Mouse (Mus musculus): ENCODE results near the gene Nadk. TPM values are rescaled to one million over a fixed set of nuclear protein-coding genes. Genes with fewer than 3 reads are reported as not detected.
A peak's percentile ranks its signal among the peaks of the same experiment; 100 is the strongest.

The Nadk gene
- 86.8 and 92.8 TPM in 2 replicates for polyA plus RNA-seq (2015; fragmentation: Nextera tagmentation; extraction: Ambion mirVana)

DNA sequence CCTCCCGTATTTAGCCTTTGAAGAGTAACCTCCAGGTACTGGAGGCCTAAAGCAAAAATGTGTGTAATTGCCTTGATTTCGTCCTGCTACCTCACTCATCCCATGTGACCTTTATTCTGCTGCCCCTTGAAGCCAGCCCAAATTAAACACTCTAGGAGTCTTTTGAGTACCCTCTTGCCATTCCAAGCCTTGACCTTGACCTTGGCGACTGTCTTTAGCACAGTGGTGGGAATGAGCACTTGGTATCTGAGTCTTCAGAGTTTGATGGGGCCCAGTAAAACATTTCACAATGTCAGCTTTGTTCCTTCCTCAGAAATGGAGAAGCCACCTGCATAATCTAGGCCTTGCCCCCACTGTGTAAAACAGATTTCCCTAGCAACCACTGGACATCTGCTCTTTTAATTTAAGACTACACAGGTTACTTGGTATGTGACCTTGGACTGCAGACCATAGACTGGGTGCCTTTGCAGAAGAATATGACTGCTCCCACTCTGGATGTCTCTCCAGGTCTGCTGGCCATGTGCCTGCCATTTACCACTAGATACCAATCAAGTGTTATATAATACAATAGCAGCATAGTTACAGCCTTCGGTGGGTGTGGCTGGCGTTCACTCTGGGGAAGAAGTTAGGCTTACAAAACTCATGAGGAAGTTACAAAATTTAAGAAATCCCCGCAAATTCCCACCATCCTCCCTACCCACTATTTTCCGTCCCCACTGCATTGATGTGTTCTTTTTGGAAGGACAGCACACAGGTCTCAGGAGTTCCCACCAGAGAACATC, at the start of gene Nadk:
Gene Nadk, plus strand, starts transcription at position 718 of the 782 bp plus-strand sequence.
- no peak for ATAC-seq (ENCODE audit: insufficient number of reproducible peaks, insufficient read depth, low FRiP score, low TSS enrichment, low read depth)
- Histone ChIP-seq H3K9ac (peak within 1 kb of the TSS; percentile 65), H3K36me3 (peaks cover 41% of the 10 kb centered on the region), H3K4me3 (peak within 1 kb of the TSS; percentile 94), H3K4me1 (peaks cover 47% of the 10 kb centered on the region), H3K4me2 (peak within 1 kb of the TSS; percentile 80), H3K27me3 (no peaks in the 10 kb centered on the region), H3K9me3 (no peaks in the 10 kb centered on the region), H3K27ac (peak within 1 kb of the TSS; percentile 85)
- WGBS: 60% methylated on average over 7 of the region's 7 CpGs

DNA sequence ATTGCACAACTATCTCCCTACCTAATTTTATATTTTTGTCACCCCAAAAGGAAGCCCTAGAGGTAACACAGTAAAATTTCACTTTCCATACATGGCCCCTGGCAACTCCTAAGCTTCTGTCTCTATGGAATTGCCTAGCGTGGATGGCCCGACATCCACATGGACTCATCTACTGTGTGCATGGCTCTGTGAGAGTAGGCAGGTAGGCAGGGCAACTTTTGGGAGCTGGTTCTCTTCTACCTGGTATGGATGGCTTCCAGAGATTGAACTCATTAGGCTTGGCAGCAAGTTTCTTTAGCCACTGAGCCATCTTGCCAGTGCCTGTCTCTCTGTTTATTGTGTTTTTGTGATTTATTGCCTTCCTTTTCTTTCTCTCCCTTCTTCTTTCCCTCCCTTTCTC, 47.4 kb upstream of the Nadk start:
- Histone ChIP-seq H3K4me3 (no peak overlapping the region), H3K27me3 (no peaks in the 10 kb centered on the region), H3K4me2 (no peak overlapping the region), H3K27ac (no peak overlapping the region), H3K4me1 (peaks cover 10% of the 10 kb centered on the region), H3K9ac (no peak overlapping the region), H3K36me3 (peaks cover 8% of the 10 kb centered on the region; the same call in 1 of the 2 replicates), H3K9me3 (no peaks in the 10 kb centered on the region)
- WGBS: 96% methylated on average over 2 of the region's 2 CpGs
- no peak for ATAC-seq (ENCODE audit: insufficient number of reproducible peaks, insufficient read depth, low FRiP score, low TSS enrichment, low read depth)

DNA sequence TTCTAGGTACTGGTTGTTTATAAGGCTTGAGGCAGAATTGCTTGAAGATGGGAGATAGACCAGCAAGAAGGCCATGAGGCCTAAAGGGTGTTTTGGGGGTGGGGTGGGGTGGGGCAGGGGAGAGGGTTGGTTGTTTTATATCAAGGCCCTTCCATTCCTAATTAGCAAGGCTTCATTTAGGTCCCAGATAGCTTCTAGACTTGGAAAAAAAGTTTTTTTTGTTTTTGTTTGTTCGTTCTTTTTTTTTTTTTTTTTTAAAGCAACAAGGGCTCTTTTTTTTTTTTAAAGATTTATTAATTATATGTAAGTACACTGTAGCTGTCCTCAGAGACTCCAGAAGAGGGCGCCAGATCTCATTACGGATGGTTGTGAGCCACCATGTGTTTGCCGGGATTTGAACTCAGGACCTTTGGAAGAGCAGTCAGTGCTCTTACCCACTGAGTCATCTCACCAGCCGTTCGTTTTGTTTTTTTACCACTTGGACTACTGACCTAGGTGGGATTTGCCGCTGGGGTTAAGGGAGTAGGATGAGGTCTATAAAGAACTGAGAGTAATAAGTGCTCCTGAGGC, 44.1 kb upstream of the Nadk start:
- H3K4me3 ChIP-seq: no peak overlapping the region
- no peak overlapping the region for H3K27ac ChIP-seq
- no peak overlapping the region for H3K4me2 ChIP-seq
- H3K36me3 ChIP-seq: peaks cover 13% of the 10 kb centered on the region; the same call in 1 of the 2 replicates
- H3K9ac ChIP-seq: no peak overlapping the region
- 88% methylated on average over 7 of the region's 7 CpGs for WGBS
- no peaks in the 10 kb centered on the region for H3K4me1 ChIP-seq
- no peaks in the 10 kb centered on the region for H3K27me3 ChIP-seq
- ATAC-seq (ENCODE audit: insufficient number of reproducible peaks, insufficient read depth, low FRiP score, low TSS enrichment, low read depth): no peak
- no peaks in the 10 kb centered on the region for H3K9me3 ChIP-seq

DNA sequence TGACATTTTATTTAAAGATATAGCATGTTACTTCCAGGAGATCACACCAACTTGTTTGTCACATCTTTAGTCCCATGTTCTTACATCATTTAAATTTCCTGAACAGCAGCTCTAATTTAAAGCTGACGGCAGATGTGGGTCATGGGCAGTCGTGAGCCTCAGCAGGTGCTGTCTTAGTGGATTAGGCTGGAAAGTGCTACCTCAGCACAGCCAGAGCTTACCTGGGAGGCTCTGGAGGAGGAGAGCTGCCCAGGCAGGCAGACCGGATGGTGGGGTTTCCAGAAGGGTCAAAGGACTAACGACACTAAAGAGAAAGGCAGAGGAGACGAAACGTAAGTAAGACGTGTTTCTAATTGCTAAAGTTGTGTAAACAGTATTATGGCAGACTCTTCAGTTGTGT, 39.9 kb upstream of the Nadk start:
- Histone ChIP-seq H3K4me2 (no peak overlapping the region), H3K36me3 (peaks cover 10% of the 10 kb centered on the region), H3K9me3 (no peaks in the 10 kb centered on the region), H3K27ac (no peak overlapping the region), H3K9ac (no peak overlapping the region), H3K4me3 (no peak overlapping the region), H3K27me3 (no peaks in the 10 kb centered on the region), H3K4me1 (no peaks in the 10 kb centered on the region)
- ATAC-seq (ENCODE audit: insufficient number of reproducible peaks, insufficient read depth, low FRiP score, low TSS enrichment, low read depth): no peak
- 68% methylated on average over 7 of the region's 7 CpGs for WGBS

DNA sequence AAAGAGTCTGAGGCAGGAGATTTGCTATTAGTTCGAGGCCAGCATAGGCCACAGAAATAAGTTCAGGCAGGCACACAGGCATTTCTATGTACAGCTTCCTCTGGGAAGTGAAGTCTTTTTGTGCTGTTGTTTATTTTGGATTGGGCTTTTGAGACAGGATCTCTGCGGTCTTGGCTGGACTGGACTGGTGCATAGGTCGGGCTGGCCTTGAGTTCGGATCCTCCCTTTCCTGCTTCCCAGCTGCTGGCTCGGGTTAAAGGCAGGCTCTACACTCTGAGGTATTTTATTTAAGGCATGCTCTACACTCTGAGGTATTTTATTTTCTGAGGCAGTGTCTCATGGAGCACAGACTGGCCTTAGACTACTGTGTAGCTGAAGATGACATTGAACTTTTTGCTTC, 36.4 kb upstream of the Nadk start:
- no peak overlapping the region for H3K4me3 ChIP-seq
- H3K27me3 ChIP-seq: no peaks in the 10 kb centered on the region
- peaks cover 37% of the 10 kb centered on the region for H3K36me3 ChIP-seq
- no peak overlapping the region for H3K9ac ChIP-seq
- no peaks in the 10 kb centered on the region for H3K9me3 ChIP-seq
- no peak overlapping the region for H3K4me2 ChIP-seq
- no peaks in the 10 kb centered on the region for H3K4me1 ChIP-seq
- WGBS: 86% methylated on average over 5 of the region's 5 CpGs
- no peak overlapping the region for H3K27ac ChIP-seq
- no peak for ATAC-seq (ENCODE audit: insufficient number of reproducible peaks, insufficient read depth, low FRiP score, low TSS enrichment, low read depth)

DNA sequence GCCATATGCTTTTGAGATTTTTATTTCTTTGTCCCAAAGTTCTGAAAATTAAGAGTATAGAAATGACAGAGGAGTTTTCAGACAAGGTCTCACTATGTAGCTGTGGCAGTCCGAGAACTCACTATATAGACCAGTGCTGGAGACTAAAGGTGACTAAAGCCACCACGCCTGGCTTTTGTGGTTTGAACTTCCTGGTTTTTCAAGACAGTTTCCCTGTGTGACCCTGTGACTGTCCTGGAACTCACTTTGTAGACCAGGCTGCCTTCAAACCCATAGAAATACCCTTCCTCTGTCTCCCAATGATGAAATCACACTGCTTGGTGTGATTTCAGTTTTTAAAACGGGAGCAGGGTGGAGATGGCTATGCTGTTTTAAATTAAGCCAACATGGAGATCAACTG, 32.9 kb upstream of the Nadk start:
- H3K27ac ChIP-seq: no peak overlapping the region
- H3K9ac ChIP-seq: no peak overlapping the region
- WGBS: 84% methylated on average over 3 of the region's 3 CpGs
- H3K9me3 ChIP-seq: no peaks in the 10 kb centered on the region
- ATAC-seq (ENCODE audit: insufficient number of reproducible peaks, insufficient read depth, low FRiP score, low TSS enrichment, low read depth): no peak
- H3K4me2 ChIP-seq: no peak overlapping the region
- no peaks in the 10 kb centered on the region for H3K27me3 ChIP-seq
- H3K4me1 ChIP-seq: no peaks in the 10 kb centered on the region
- H3K36me3 ChIP-seq: peaks cover 60% of the 10 kb centered on the region
- no peak overlapping the region for H3K4me3 ChIP-seq

DNA sequence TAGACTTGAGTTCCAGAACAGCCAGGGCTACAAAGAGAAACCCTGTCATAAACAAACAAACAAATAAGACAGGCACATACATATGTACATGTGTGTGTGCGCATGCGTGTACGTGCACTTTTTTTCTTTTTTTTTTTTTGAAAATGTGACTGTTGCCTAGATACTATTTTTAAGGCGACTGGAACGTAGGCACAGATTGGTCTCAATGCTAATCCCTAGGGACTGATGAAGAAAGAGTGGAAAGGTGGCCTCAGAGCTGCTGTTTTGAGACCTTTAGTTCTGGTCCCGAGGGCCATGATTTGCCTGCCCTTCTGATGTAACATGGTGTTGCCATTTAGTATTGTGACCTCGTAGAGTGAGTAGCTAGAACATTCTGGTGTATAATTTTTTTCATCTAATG, 12.2 kb upstream of the Nadk start:
- Histone ChIP-seq H3K36me3 (peaks cover 80% of the 10 kb centered on the region), H3K9ac (no peak overlapping the region), H3K27ac (no peak overlapping the region), H3K4me2 (no peak overlapping the region), H3K9me3 (no peaks in the 10 kb centered on the region), H3K4me1 (0 out of 2 replicates have a peak, but pooled peaks cover 2% of the 10 kb centered on the region), H3K27me3 (no peaks in the 10 kb centered on the region), H3K4me3 (no peak overlapping the region)
- ATAC-seq (ENCODE audit: insufficient number of reproducible peaks, insufficient read depth, low FRiP score, low TSS enrichment, low read depth): no peak
- WGBS: 95% methylated on average over 7 of the region's 7 CpGs

DNA sequence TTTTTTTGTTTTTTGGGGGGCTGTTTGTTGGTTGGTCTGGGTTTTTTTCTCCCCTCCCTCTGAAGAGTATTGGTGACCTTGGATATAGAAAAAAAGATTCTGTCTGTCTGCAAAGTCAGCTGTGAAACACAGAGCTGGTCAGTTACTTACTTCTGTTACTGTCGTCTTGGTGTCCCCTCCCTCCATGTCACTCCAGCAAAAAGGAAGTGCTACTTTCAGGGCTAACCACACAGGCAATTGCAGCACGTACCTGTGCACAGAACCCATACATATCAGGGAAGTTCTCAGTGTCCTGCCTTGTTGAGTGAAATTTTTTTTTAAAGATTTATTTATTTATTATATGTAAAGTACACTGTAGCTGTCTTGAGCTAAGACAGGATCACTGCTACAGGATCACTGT, 11.7 kb upstream of the Nadk start:
- Histone ChIP-seq H3K27me3 (no peaks in the 10 kb centered on the region), H3K27ac (no peak overlapping the region), H3K9me3 (no peaks in the 10 kb centered on the region), H3K9ac (no peak overlapping the region), H3K4me1 (0 out of 2 replicates have a peak, but pooled peaks cover 2% of the 10 kb centered on the region), H3K36me3 (peaks cover 80% of the 10 kb centered on the region), H3K4me3 (no peak overlapping the region), H3K4me2 (no peak overlapping the region)
- no peak for ATAC-seq (ENCODE audit: insufficient number of reproducible peaks, insufficient read depth, low FRiP score, low TSS enrichment, low read depth)
- 84% methylated on average over 2 of the region's 2 CpGs for WGBS

DNA sequence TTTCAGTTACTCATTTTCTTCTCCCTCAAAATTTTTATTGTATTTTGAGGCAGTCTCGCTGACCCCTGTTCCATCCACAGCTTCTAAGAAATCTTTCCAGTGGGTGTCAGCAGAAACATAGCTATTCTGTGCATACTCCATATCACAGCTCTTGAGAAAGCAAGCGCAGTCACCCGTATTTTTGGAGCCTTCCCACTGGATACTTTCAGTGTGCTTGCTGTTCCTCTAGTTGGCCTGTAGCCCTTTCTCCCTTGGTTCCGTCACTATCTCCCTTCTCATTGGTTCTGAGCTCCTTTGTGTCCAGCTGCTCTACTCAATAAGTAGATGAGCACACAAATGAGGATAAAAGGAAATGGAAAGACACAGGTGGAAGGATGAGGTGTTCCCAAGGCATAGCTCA, 11.1 kb upstream of the Nadk start:
- no peak for ATAC-seq (ENCODE audit: insufficient number of reproducible peaks, insufficient read depth, low FRiP score, low TSS enrichment, low read depth)
- peaks cover 81% of the 10 kb centered on the region for H3K36me3 ChIP-seq

DNA sequence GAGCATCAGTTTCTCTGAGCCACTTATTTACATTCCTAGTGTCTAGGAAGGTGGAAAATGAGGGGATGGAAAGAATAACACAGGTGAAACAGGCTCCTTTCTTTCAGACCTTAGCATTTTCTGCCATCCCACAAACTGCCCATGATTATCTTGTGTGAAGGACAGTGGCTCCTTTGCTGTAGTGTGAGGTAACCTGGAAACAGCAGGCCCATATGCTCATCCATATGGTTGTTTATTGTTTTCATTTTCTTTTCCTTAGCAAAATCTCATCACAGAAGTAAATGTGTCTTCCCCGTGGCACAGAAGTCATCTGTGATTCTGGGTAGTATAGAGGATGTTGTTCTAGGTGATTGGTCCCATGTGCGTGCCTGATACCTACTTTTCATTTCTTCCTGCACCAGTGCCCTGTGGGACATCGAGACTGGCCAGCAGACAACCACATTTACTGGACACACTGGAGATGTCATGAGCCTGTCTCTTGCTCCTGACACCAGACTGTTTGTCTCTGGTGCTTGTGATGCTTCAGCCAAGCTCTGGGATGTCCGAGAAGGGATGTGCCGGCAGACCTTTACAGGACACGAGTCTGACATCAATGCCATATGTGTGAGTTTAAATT, 9.2 kb upstream of the Nadk start:
- no peaks in the 10 kb centered on the region for H3K27me3 ChIP-seq
- H3K9ac ChIP-seq: no peak overlapping the region
- no peak overlapping the region for H3K4me3 ChIP-seq
- ATAC-seq (ENCODE audit: insufficient number of reproducible peaks, insufficient read depth, low FRiP score, low TSS enrichment, low read depth): no peak
- peaks cover 92% of the 10 kb centered on the region for H3K36me3 ChIP-seq
- no peak overlapping the region for H3K4me2 ChIP-seq
- no peak overlapping the region for H3K27ac ChIP-seq
- H3K4me1 ChIP-seq: no peaks in the 10 kb centered on the region
- 87% methylated on average over 6 of the region's 6 CpGs for WGBS
- H3K9me3 ChIP-seq: no peaks in the 10 kb centered on the region

More for the DNA sequence above, 11.1 kb upstream of the Nadk start:
- H3K27me3 ChIP-seq: no peaks in the 10 kb centered on the region
- WGBS: 93% methylated on average over 4 of the region's 4 CpGs
- H3K4me2 ChIP-seq: no peak overlapping the region
- no peak overlapping the region for H3K27ac ChIP-seq
- 0 out of 2 replicates have a peak, but pooled peaks cover 2% of the 10 kb centered on the region for H3K4me1 ChIP-seq
- H3K9me3 ChIP-seq: no peaks in the 10 kb centered on the region
- no peak overlapping the region for H3K4me3 ChIP-seq
- H3K9ac ChIP-seq: no peak overlapping the region

DNA sequence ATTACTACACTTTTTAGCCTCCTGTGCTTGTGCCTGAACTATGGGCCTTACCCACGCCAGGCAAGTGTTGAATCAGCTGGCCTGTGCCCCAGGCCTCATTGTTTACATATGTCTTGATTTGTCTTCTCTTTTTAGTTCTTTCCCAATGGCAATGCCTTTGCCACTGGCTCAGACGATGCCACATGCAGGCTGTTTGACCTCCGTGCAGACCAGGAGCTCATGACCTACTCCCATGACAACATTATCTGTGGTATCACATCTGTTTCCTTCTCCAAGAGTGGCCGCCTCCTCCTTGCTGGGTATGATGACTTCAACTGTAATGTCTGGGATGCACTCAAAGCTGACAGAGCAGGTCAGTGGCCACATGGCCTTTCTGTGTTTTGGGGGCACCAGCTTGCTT, 7.3 kb upstream of the Nadk start:
- ATAC-seq (ENCODE audit: insufficient number of reproducible peaks, insufficient read depth, low FRiP score, low TSS enrichment, low read depth): no peak
- whole genome bisulfite sequencing: 79% methylated on average over 4 of the region's 4 CpGs
- no peaks in the 10 kb centered on the region for H3K27me3 ChIP-seq

DNA sequence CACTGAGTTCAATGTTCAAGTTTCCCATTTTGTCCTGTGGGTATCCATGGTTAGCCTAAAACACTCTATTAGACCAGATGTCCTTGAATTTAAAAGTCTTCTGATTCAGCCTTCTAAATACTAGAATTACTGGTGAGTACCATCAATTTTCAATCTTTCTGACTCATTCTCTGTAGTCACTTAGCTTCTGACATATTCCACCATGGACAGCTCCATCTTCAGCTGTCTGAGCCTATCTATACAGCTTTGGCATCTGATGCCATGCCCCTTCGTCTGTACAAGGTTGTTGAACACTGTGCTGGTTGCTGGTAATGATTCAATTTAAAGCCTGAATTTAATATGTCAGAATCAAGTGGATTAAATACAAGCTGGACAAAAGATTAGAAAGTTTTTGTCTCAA, 6.7 kb upstream of the Nadk start:
- Histone ChIP-seq H3K9ac (no peak overlapping the region), H3K9me3 (no peaks in the 10 kb centered on the region), H3K4me2 (no peak overlapping the region), H3K4me3 (no peak overlapping the region), H3K4me1 (no peaks in the 10 kb centered on the region), H3K27me3 (no peaks in the 10 kb centered on the region), H3K36me3 (peaks cover 95% of the 10 kb centered on the region), H3K27ac (no peak overlapping the region)
- 70% methylated on average over 1 of the region's 1 CpGs for WGBS
- ATAC-seq (ENCODE audit: insufficient number of reproducible peaks, insufficient read depth, low FRiP score, low TSS enrichment, low read depth): no peak

More for the DNA sequence above, 7.3 kb upstream of the Nadk start:
- Histone ChIP-seq H3K9ac (no peak overlapping the region), H3K27ac (no peak overlapping the region), H3K36me3 (peaks cover 94% of the 10 kb centered on the region), H3K4me3 (no peak overlapping the region), H3K4me2 (no peak overlapping the region), H3K4me1 (no peaks in the 10 kb centered on the region), H3K9me3 (no peaks in the 10 kb centered on the region)
